18 mouse cellular contexts compared by ENCODE assay signal in genomic region chr10:26249426-26250165, GRCm38 (mm10). TPM values are rescaled to one million over a fixed set of nuclear protein-coding genes. Genes with fewer than 3 reads are reported as not detected.
DNase-seq lines count a peak whose midpoint lies in the region.
"Had no signal": no experiment of that assay in that cellular context is flagged by ENCODE, and none has a peak within 500 bp of the region (broad histone marks: within the 10 kb centered on the region; RNA-seq: fewer than 3 reads in every experiment).

No protein-coding gene starts in this region.

- peak; percentile 86 for DNase-seq in right cerebral cortex, adult 18-20 months
- no peak for DNase-seq in right cerebral cortex, postnatal 4 days
- DNase-seq in gonadal fat pad, adult 2 months (ENCODE audit: low read depth) = peak; percentile 20
- DNase-seq in left cerebral cortex, postnatal 14 days (ENCODE audit: low spot score in 2 of 2) = peak; percentile 70 to 91
- DNase-seq in ovary, adult 18-20 months (ENCODE audit: low spot score) = no peak
- DNase-seq in thymus, postnatal 10 days (ENCODE audit: low spot score in 2 of 2) = no peak
- no peak for DNase-seq in spleen, postnatal 36 days (ENCODE audit: low spot score in 2 of 2)
- DNase-seq in ovary, postnatal 36 days (ENCODE audit: low spot score) = no peak
- DNase-seq: adrenal gland, adult 2 months; cerebellum, adult 9-11 months; gastrocnemius, postnatal 36 days; heart, postnatal 14 days; kidney, postnatal 14 days; liver, embryonic 13.5 days; lung, postnatal 36 days; retina, postnatal 1 day; thymus, postnatal 36 days had no signal

- intact Hi-C loops in left cerebral cortex, postnatal 14 days (cut with DNase I) = no loop called here

RNA-seq across cellular contexts. Expression of gene Samd3, which starts 20.1 kb away (rescaled TPM):
- polyA plus RNA-seq in gonadal fat pad, adult 2 months (2012; rRNA removed) = 0.09 and 0.22 TPM in 2 replicates
- total RNA-seq in left cerebral cortex, postnatal 14 days (2021) = 1 to 10 TPM; 1.4 to 3.5 TPM
- total RNA-seq: adrenal gland, adult 2 months; gastrocnemius, postnatal 36 days; heart, postnatal 14 days had no signal
- polyA plus RNA-seq: liver, embryonic 13.5 days; stomach, embryonic 14.5 days had no signal

Comparison
In these comparisons a context has a peak if more than half of its experiments do, and no peak if none do; other contexts are left out.
1. DNase-seq: peak in right cerebral cortex, adult 18-20 months (single experiment), gonadal fat pad, adult 2 months (single experiment) and left cerebral cortex, postnatal 14 days (2 of 2); none in right cerebral cortex, postnatal 4 days (single experiment), ovary, adult 18-20 months (single experiment), thymus, postnatal 10 days (0 of 2), spleen, postnatal 36 days (0 of 2) and ovary, postnatal 36 days (single experiment).